Mouse (Mus musculus) midbrain, embryonic 16.5 days (tissue): ENCODE measurements around the gene Coq8b. TPM values are rescaled to one million over a fixed set of nuclear protein-coding genes. Genes with fewer than 3 reads are reported as not detected.

Experiments
- ATAC-seq: fragments of 200-750 bp; cut with Nextera tagmentation; 2 replicates; pipeline ENCODE4 v1.8.0; 2017; ENCODE audit warnings: moderate TSS enrichment
- H3K27ac ChIP-seq: fragments of 300-500 bp; sonication (generic); 2 replicates; pipeline ENCODE4 v1.5.1; 2014; ENCODE audit warnings: mild to moderate bottlenecking, low read length, mixed read lengths
- H3K27me3 ChIP-seq: fragments of 300-500 bp; sonication (generic); 2 replicates; pipeline ENCODE4 v1.6.1; 2014; ENCODE audit warnings: low read depth, low read length, mixed read lengths; ENCODE audit not compliant: control insufficient read depth, insufficient read depth
- H3K36me3 ChIP-seq: fragments of 300-500 bp; sonication (generic); 2 replicates; pipeline ENCODE4 v1.6.1; 2014; ENCODE audit warnings: mild to moderate bottlenecking, low read length, moderate library complexity, mixed read lengths; ENCODE audit not compliant: control insufficient read depth, insufficient read depth
- H3K4me1 ChIP-seq: fragments of 300-500 bp; sonication (generic); 2 replicates; pipeline ENCODE4 v1.6.1; 2014; ENCODE audit warnings: mild to moderate bottlenecking, low read length, mixed read lengths; ENCODE audit not compliant: control insufficient read depth, insufficient read depth
- H3K4me2 ChIP-seq: fragments of 300-500 bp; sonication (generic); 2 replicates; pipeline ENCODE4 v1.6.1; 2014; ENCODE audit warnings: mild to moderate bottlenecking, low read length, mixed read lengths
- H3K4me3 ChIP-seq: fragments of 300-500 bp; sonication (generic); 2 replicates; pipeline ENCODE4 v1.5.1; 2014; ENCODE audit warnings: low read depth, mild to moderate bottlenecking, low read length, moderate library complexity, mixed read lengths
- H3K9ac ChIP-seq: fragments of 300-500 bp; sonication (generic); 2 replicates; pipeline ENCODE4 v1.6.1; 2014; ENCODE audit warnings: low read depth, low read length, mixed read lengths
- H3K9me3 ChIP-seq: fragments of 300-500 bp; sonication (generic); replicated peaks from 2 replicates; pipeline ENCODE4 v1.6.1; 2014; ENCODE audit warnings: mild to moderate bottlenecking, low read length, mixed read lengths; ENCODE audit not compliant: control insufficient read depth, poor library complexity, severe bottlenecking
- WGBS: fragments of 180-500 bp; shearing (Covaris S2); extraction: QIAGEN DNeasy Blood & Tissue Kit; methylation state at CpG from one replicate; pipeline ENCODE4 v1.1.7; 2014; 5-methylcytosine and 5-hydroxymethylcytosine counted together
- polyA plus RNA-seq: library from polyadenylated mRNA; unstranded; fragments of >200 nt; fragmentation: Nextera tagmentation; extraction: Ambion mirVana; gene quantifications from 2 replicates; pipeline ENCODE4 v1.2.1, GENCODE M21; 2015

The Coq8b gene
- polyA plus RNA-seq, 1 experiment from 2014 or later = 21.1 TPM

- peak overlapping the region; percentile 92 for H3K4me3 ChIP-seq
- peaks cover 27% of the 10 kb centered on the region for H3K4me1 ChIP-seq
- no peaks in the 10 kb centered on the region for H3K9me3 ChIP-seq
- H3K27me3 ChIP-seq = no peaks in the 10 kb centered on the region
- peaks cover 4% of the 10 kb centered on the region for H3K36me3 ChIP-seq
- H3K4me2 ChIP-seq = peak overlapping the region; percentile 81
- H3K9ac ChIP-seq = no peak overlapping the region; the same call in 1 of the 2 replicates
- 0% methylated on average over 4 of the region's 6 CpGs for WGBS
- peak overlapping the region; percentile 91 for H3K27ac ChIP-seq
- ATAC-seq = no peak; the same call in 1 of the 2 replicates
Measured at GRCm38 (mm10) chr7:27257852-27258204, 25.0 kb downstream of the Coq8b start.

- Histone ChIP-seq H3K9ac (peak within 1 kb of the TSS; percentile 90), H3K4me1 (peaks cover 27% of the 10 kb centered on the region), H3K27me3 (no peaks in the 10 kb centered on the region), H3K4me3 (peak within 1 kb of the TSS; percentile 92), H3K27ac (peak within 1 kb of the TSS; percentile 91), H3K9me3 (no peaks in the 10 kb centered on the region), H3K4me2 (peak within 1 kb of the TSS; percentile 81), H3K36me3 (peaks cover 10% of the 10 kb centered on the region)
- ATAC-seq = peak; percentile 69
- under 1% methylated on average over 46 of the region's 47 CpGs for WGBS
Measured at GRCm38 (mm10) chr7:27258205-27258899, 25.5 kb downstream of the Coq8b start, which contains the start of gene Numbl. Numbl (plus strand) TSS chr7:27258433.

- no peaks in the 10 kb centered on the region for H3K9me3 ChIP-seq
- H3K4me3 ChIP-seq = peak overlapping the region; percentile 92
- peaks cover 27% of the 10 kb centered on the region for H3K4me1 ChIP-seq
- H3K36me3 ChIP-seq = peaks cover 16% of the 10 kb centered on the region
- 1% methylated on average over 9 of the region's 9 CpGs for WGBS
- peak overlapping the region; percentile 81 for H3K4me2 ChIP-seq
- H3K9ac ChIP-seq = peak overlapping the region; percentile 90
- H3K27me3 ChIP-seq = no peaks in the 10 kb centered on the region
- peak; percentile 18 for ATAC-seq
- peak overlapping the region; percentile 91 for H3K27ac ChIP-seq
Measured at GRCm38 (mm10) chr7:27259271-27259721, 26.5 kb downstream of the Coq8b start.

- H3K27ac ChIP-seq = peak overlapping the region; percentile 91
- peak overlapping the region; percentile 92 for H3K4me3 ChIP-seq
- peaks cover 27% of the 10 kb centered on the region for H3K4me1 ChIP-seq
- H3K27me3 ChIP-seq = no peaks in the 10 kb centered on the region
- H3K9me3 ChIP-seq = no peaks in the 10 kb centered on the region
- H3K4me2 ChIP-seq = peak overlapping the region; percentile 81
- 12% methylated on average over 5 of the region's 5 CpGs for WGBS
- peaks cover 20% of the 10 kb centered on the region for H3K36me3 ChIP-seq
- peak; percentile 14 for ATAC-seq
- peak overlapping the region; percentile 90 for H3K9ac ChIP-seq
Measured at GRCm38 (mm10) chr7:27259771-27260170, 26.9 kb downstream of the Coq8b start.

GRCm38 (mm10) chr7:27260856-27261255 is 28.0 kb downstream of the Coq8b start:
- WGBS = 45% methylated on average over 7 of the region's 7 CpGs
- Histone ChIP-seq H3K4me1 (peaks cover 27% of the 10 kb centered on the region), H3K27me3 (no peaks in the 10 kb centered on the region), H3K9ac (peak overlapping the region; percentile 90), H3K36me3 (peaks cover 27% of the 10 kb centered on the region), H3K4me2 (peak overlapping the region; percentile 81), H3K4me3 (peak overlapping the region; percentile 92), H3K9me3 (no peaks in the 10 kb centered on the region), H3K27ac (no peak overlapping the region)
- ATAC-seq = no peak

GRCm38 (mm10) chr7:27261888-27262287 is 29.1 kb downstream of the Coq8b start:
- WGBS = 77% methylated on average over 6 of the region's 6 CpGs
- no peaks in the 10 kb centered on the region for H3K27me3 ChIP-seq

GRCm38 (mm10) chr7:27264761-27265160 is 31.9 kb downstream of the Coq8b start:
- Histone ChIP-seq H3K4me2 (no peak overlapping the region), H3K4me1 (peaks cover 21% of the 10 kb centered on the region), H3K9ac (no peak overlapping the region), H3K9me3 (no peaks in the 10 kb centered on the region), H3K4me3 (no peak overlapping the region), H3K27me3 (no peaks in the 10 kb centered on the region), H3K27ac (no peak overlapping the region), H3K36me3 (peaks cover 51% of the 10 kb centered on the region)
- no peak for ATAC-seq
- 94% methylated on average over 12 of the region's 12 CpGs for WGBS

More at GRCm38 (mm10) chr7:27261888-27262287, 29.1 kb downstream of the Coq8b start:
- H3K4me2 ChIP-seq = no peak overlapping the region
- H3K4me1 ChIP-seq = peaks cover 26% of the 10 kb centered on the region
- H3K27ac ChIP-seq = no peak overlapping the region
- no peak overlapping the region for H3K9ac ChIP-seq
- no peak for ATAC-seq
- H3K9me3 ChIP-seq = no peaks in the 10 kb centered on the region
- H3K4me3 ChIP-seq = no peak overlapping the region
- H3K36me3 ChIP-seq = peaks cover 29% of the 10 kb centered on the region

- peaks cover 5% of the 10 kb centered on the region for H3K4me1 ChIP-seq
- no peak overlapping the region for H3K4me2 ChIP-seq
- no peaks in the 10 kb centered on the region for H3K9me3 ChIP-seq
- 76% methylated on average over 20 of the region's 20 CpGs for WGBS
- no peak overlapping the region for H3K4me3 ChIP-seq
- H3K27me3 ChIP-seq = no peaks in the 10 kb centered on the region
- no peak overlapping the region for H3K27ac ChIP-seq
- H3K36me3 ChIP-seq = peaks cover 63% of the 10 kb centered on the region
- no peak overlapping the region for H3K9ac ChIP-seq
- ATAC-seq = no peak
Measured at GRCm38 (mm10) chr7:27266515-27267128, 33.8 kb downstream of the Coq8b start.

GRCm38 (mm10) chr7:27271423-27271822 is 38.6 kb downstream of the Coq8b start:
- 88% methylated on average over 8 of the region's 8 CpGs for WGBS
- no peaks in the 10 kb centered on the region for H3K27me3 ChIP-seq
- H3K4me2 ChIP-seq = no peak overlapping the region
- peaks cover 62% of the 10 kb centered on the region for H3K36me3 ChIP-seq
- no peak overlapping the region for H3K9ac ChIP-seq
- no peak overlapping the region for H3K4me3 ChIP-seq
- no peaks in the 10 kb centered on the region for H3K4me1 ChIP-seq
- H3K9me3 ChIP-seq = no peaks in the 10 kb centered on the region
- no peak overlapping the region for H3K27ac ChIP-seq
- ATAC-seq = no peak
